Mouse (Mus musculus): ENCODE results near the gene Meig1. TPM values are rescaled to one million over a fixed set of nuclear protein-coding genes. Genes with fewer than 3 reads are reported as not detected.

The Meig1 gene
- total RNA-seq, 4 experiments from 2014 or later, result 0.75 to 0.87 TPM; not detected in 2

Other genes with a start within 250 kb of the Meig1 start
- gene Nmt2, start 138.4 kb downstream of the Meig1 start, total RNA-seq (2022), result 10 to 100 TPM; 45.2 to 72.2 (median 59.7) TPM
- gene Rpp38, start 90.0 kb downstream of the Meig1 start, total RNA-seq (2022), result 10 to 100 TPM; 10.6 to 13.3 (median 11.8) TPM
- gene Acbd7, start 86.5 kb downstream of the Meig1 start, total RNA-seq (2022), result not detected
- under 1 TPM; 0.19 to 0.58 (median 0.28) TPM for gene Olah, start 25.4 kb downstream of the Meig1 start, total RNA-seq (2022)
- gene Dclre1c, start 1.5 kb upstream of the Meig1 start, total RNA-seq (2022), result 10 to 100 TPM in 3 of 4 experiments, 1 to 10 TPM in 1; 9.0 to 16.1 (median 11.0) TPM
- 1 to 10 TPM; 1.4 to 2.0 (median 1.6) TPM for gene Suv39h2, start 52.4 kb upstream of the Meig1 start, total RNA-seq (2022)
- 1 to 10 TPM; 2.4 to 4.3 (median 3.6) TPM for gene Gm45902, start 90.1 kb upstream of the Meig1 start, total RNA-seq (2022)
- 10 to 100 TPM; 35.4 to 53.3 (median 45.4) TPM for gene Hspa14, start 90.2 kb upstream of the Meig1 start, total RNA-seq (2022)
- gene Cdnf, start 90.4 kb upstream of the Meig1 start, total RNA-seq (2022), result 1 to 10 TPM; 2.6 to 6.2 (median 4.0) TPM
- gene Fam107b, start 147.8 kb upstream of the Meig1 start, total RNA-seq (2022), result 10 to 100 TPM in 3 of 4 experiments, 1 to 10 TPM in 1; 9.5 to 20.1 (median 14.6) TPM

Data from adrenal gland, adult 8-10 months (tissue).